Mouse (Mus musculus) right cerebral cortex, postnatal 4 days (tissue): Measurements from ENCODE around the gene Fam229b.

Experiments
- DNase-seq: peaks from one replicate; pipeline ENCODE4 v3.0.0-alpha.2; 2022

Fam229b gene

GRCm38 (mm10) chr10:39133462-39134310, at the start of gene Fam229b, which contains the start of gene Tube1:
Gene Fam229b, minus strand, starts transcription at chr10:39133914.
Gene Tube1, plus strand, starts transcription at chr10:39133976.
- peak; percentile 84 for DNase-seq

DNA sequence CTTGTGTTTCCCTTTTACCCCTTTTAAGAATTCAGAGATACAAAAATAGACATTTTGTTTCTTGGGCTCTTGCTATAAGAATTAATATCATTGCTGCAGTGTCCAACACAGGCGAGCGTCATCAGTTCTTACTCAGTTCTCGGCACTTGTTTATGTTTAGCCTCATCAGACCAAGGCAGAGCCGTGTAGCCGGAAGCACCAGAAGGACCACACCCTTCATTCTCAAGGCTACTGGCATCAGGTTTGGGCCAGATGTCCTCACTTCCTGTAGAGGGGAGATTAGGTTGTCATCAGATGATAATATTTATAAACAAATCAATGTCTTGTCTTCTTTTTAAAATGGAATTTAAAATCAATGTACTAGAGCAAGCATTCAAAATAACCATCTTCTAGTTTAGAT, 43.3 kb upstream of the Fam229b start:
- no peak for DNase-seq

DNA sequence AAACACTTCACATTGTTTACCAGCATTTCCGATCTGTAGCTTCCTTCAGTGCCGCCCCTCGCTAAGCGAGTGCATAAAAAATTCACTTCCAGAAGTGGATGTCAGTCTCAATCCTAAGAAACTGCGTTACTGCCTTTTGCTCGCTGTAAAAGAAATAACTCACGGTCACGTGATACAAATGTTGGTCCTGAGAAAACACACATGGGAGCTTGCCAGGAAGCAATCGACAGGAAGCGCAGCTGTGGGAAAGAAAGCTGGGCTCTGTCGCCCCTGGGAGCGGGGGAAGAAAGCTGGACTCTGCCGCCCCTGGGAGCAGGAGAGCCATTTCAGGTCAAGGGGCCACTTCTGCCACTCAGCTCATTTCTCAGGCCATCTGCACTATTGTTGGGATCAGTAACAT, 39.4 kb upstream of the Fam229b start:
- peak; percentile 48 for DNase-seq

- DNase-seq: no peak
These were observed 38.8 kb upstream of the Fam229b start for GRCm38 (mm10) chr10:39172540-39172931.

- peak; percentile 84 for DNase-seq
These were observed 38.2 kb upstream of the Fam229b start for GRCm38 (mm10) chr10:39171603-39172539.

- peak; percentile 95 for DNase-seq
These were observed 37.4 kb upstream of the Fam229b start for GRCm38 (mm10) chr10:39171134-39171533.

DNA sequence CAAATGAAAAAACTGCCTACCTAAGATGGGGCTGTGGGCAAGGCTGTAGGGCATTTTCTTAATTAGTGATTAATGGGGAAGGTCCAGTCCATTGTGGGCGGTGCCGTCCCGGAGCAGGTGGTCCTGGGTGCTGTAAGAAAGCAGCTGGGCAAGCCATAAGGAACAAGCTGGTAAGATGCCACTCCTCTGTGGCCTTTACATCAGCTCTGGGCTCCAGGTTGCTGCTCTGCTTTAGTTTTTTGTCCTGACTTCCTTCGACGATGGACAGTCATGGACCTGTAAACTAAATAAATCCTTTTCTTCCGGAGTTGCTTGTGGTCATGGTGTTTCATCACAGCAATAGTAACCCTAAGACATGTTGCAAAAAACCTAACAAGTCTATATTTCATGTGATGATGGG, 37.0 kb upstream of the Fam229b start:
- DNase-seq: no peak

DNA sequence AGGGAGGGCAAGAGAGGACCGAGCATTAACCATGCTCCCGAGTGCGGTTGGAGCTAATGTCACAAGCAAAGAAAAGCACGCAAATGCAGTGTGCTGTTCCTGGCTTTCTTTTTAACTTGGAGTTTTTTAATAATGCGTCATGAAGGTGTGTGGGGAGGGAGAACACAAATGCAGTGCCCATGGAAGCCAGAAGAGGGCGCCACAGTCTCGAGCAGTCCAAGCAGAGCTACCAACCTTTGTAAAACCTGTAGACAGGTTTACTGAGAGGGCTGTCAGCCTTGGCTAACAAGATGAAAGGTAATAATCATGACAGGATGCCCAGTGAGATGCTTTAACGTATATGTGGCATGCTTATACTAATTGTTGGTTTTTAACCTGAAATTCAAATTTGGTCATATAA, 36.5 kb upstream of the Fam229b start:
- DNase-seq: peak; percentile 86

DNA sequence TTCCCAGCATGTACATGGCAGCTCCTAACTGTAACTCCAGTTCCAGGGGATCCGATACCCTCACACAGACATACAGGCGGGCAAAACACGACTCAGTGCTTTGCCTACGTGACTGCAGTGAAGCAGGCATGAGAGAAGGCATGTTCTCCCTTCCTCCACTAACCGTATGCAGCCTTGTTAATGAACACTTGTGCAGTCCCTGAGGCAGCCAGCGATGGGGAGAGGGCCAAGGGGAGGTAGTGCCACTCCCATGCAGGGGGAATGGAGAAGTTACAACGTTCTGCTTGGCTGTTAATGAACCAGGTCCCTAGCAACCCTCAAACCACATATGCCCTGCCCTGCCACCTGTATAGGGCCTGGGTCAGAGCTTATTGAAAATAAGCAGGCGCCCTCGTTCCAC, 35.9 kb upstream of the Fam229b start:
- DNase-seq: no peak

GRCm38 (mm10) chr10:39167611-39168010, 33.9 kb upstream of the Fam229b start:
- DNase-seq: no peak

DNA sequence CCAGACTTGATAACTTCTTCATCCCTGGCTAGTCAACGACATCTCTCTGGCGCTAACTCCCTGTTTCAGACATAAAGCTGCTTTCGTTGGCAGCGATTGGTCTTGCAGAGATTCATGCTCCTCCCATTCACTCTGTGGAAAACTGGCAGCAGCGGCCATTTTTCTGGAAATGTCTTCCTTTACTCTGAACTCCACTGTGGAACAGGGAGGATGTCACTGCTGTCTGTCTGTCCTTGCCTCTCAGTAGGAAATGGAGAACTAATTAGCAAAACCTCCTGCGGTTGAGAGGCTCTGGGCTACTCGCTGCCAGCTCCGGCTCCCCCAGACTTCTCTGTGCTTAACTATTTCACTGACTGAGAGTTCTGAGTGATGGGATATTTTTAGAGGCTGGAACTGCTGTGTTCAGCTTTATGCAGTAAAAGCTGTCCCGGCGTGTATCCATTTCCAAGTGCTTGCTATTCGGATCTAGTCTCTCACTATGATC, 32.0 kb upstream of the Fam229b start:
- DNase-seq: peak; percentile 66

DNA sequence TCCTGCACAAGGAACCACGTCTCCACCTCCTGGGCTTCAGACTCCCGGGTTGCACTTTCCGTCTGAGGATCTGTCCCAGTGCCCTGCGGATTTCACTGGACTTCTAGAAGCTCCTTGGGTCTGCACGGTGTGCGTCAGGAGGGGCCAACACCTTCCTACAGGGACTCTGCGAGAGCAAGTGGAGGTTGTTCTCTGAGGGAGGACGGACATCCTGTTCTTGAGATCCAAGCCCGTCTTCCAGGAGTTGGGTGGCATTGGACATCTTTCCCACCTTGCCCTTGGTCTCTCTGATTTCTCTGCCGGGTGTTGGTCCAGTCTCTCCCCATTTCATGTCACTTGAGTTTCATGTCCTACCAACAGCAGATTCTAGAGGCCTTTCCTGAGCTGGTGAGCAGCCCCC, 30.0 kb upstream of the Fam229b start, which contains the start of gene Ccn6:
TSS of gene Ccn6 (minus strand) at position 101 of the 400 bp plus-strand sequence.
- no peak for DNase-seq

DNA sequence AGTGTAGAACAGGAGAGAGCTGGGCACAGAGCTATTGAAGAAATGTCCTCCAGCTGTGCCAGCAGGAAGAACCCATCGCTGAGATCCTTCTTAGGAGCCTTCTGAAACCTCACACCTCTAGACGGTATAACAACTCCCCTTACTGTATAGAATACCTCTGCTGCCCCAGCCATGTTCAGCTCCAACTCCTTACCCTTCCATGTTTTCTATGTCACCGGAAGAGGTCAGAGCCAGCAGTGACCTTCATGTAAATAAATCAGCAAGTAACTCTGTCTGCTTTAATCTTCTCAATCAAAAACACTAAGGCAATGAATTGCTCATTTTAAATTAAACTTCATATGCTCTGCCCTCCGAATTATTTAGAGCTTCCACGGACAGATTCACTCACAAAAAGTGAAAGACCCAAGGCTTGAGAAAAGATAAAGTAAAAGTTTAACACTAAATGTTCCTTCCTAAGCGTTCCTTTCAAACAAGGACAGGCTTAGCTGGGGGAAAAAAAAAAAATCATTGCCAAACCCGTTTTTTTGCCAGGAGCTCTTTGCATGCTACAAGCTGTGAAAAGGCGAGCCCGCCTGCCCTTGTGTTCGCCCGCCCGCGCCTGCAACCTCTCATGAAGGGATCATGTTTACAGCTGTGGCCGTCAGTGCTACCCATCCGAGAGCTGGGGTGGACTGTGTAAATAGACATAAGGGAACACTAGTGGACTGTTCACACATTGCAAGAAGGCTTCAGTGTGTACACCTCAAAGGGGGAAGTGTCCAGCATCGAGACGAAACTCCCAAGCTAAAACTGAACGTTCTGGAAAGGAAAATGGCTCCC, 29.2 kb upstream of the Fam229b start:
- DNase-seq: no peak

DNA sequence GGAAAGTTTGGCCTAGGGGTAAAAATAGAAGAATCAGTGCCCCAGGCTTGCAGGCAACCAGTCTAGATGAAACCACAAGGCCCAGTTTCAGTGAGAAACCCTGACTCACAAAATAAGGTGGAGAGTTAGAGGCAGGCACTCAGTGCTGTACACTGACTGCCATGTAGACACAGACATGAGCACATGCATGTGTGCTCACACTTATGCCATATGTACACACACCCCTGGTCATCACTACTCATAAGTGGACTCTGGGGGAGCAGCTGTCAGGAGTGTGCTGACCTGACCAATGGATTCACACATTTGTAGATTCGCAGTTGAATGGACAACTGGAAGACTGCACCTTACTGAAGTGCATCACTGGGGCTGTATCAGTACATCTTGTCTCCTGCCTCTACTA, 27.7 kb upstream of the Fam229b start:
- no peak for DNase-seq

- no peak for DNase-seq
These were observed 24.6 kb upstream of the Fam229b start for GRCm38 (mm10) chr10:39158306-39158705.

GRCm38 (mm10) chr10:39157321-39157720, 23.6 kb upstream of the Fam229b start:
- no peak for DNase-seq

- no peak for DNase-seq
These were observed 23.0 kb upstream of the Fam229b start for GRCm38 (mm10) chr10:39156719-39157118.

DNA sequence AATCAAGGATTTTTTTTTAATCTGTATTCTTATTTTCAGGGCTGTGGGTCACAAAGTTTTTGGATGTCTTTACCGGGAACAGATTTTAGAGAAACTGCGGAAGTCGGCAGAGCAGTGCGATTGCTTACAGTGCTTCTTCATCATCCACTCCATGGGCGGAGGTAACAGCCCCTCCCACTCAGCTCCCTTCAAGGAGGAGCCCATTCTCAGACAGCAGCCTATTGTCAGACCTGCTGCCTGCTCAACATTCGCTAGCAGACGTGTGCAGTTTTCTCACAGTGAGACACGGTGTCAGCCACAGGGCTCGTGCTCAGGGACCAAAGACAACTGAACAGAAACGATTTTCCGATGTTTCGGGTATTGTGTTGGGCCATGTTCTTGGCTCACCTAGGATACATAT, 8.5 kb upstream of the Fam229b start:
- DNase-seq: no peak

GRCm38 (mm10) chr10:39141401-39141800, 7.7 kb upstream of the Fam229b start:
- no peak for DNase-seq

DNA sequence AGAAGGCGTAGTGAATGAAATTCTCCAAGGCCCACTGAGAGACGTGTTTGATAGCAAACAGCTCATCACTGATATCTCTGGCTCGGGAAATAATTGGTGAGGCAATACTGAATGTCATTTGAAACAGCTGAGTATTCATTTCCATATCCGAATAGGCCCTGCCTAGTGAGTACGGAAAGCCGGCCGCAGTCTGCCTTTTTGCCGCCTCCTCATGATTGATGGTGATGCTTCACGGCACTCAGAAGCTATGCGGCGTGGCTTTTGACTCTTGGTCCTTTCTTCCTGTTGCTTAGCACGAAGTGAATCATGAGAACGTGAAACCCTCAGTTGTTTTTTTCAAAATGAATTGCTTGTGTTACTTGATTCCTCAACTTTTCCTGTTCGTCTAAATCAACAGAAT, 7.1 kb upstream of the Fam229b start:
- no peak for DNase-seq

DNA sequence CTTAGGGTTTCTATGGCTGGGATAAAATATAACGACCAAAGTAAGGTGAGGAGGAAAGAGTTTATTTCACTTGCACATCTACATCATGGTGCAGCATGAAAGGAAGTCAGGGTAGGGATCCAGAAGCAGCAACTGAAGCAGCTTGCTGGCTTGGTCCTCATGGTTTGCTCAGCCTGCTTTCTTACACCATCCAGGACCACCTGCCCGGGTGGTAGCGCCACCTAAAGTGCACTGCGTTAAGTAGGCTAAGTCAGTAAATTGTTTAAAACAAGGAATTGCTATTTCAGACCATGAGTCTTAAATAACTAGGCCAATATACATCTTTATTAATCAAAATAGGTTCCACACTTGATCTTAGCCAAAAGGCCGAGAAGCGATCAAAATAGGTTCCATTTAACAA, 5.0 kb upstream of the Fam229b start:
- no peak for DNase-seq

DNA sequence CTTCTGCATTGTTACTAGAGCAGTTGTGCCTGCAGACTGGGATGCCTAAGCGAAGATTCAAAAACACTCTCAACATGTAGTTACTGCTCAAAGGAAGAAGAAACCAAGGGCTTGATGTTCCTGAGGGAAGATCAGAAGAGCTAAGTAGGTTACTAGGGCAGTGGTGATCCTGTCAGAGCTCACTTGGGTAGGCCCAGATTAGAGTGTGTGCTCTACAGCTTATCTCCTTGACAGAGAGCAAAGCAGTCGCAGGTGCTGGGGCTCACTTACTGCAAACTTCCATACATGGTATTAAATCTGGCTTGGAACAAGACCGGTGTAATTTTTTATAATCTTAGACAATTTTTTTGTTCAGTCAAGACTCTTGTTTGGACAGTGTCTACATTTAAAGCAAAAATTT, 4.1 kb upstream of the Fam229b start:
- no peak for DNase-seq

- DNase-seq: no peak
These were observed 12.3 kb downstream of the Fam229b start for GRCm38 (mm10) chr10:39121412-39121811.
